Mouse (Mus musculus) forebrain, embryonic 11.5 days (tissue): ENCODE results near the gene Hist1h3f. TPM values are rescaled to one million over a fixed set of nuclear protein-coding genes. Genes with fewer than 3 reads are reported as not detected.
"Not testable (repeated sequence)": the region's sequence is repeated elsewhere in the genome, so short reads cannot be mapped to it uniquely, and the experiment has no call there.

ENCODE experiments used
- ATAC-seq: fragments of 200-750 bp; cut with Nextera tagmentation; replicated peaks from 2 replicates; pipeline ENCODE4 v1.8.0; 2017; ENCODE audit warnings: moderate TSS enrichment; ENCODE audit not compliant: low FRiP score
- DNase-seq: peaks from one replicate; pipeline ENCODE4 v3.0.0-alpha.2; 2017; ENCODE audit warnings: low spot score
- H3K27ac ChIP-seq: fragments of 300-500 bp; sonication (generic); 2 replicates; pipeline ENCODE4 v1.5.1; 2014; ENCODE audit warnings: low read depth, low read length
- H3K27me3 ChIP-seq: fragments of 300-500 bp; sonication (generic); 2 replicates; pipeline ENCODE4 v1.6.1; 2014; ENCODE audit warnings: mild to moderate bottlenecking, low read length, mixed read lengths; ENCODE audit not compliant: control insufficient read depth, insufficient read depth
- H3K36me3 ChIP-seq: fragments of 300-500 bp; sonication (generic); 2 replicates; pipeline ENCODE4 v1.6.1; 2014; ENCODE audit warnings: mild to moderate bottlenecking, low read length, moderate library complexity, mixed read lengths; ENCODE audit not compliant: control insufficient read depth, insufficient read depth
- H3K4me1 ChIP-seq: fragments of 300-500 bp; sonication (generic); replicated peaks from 2 replicates; pipeline ENCODE4 v1.6.1; 2014; ENCODE audit warnings: low read length, mixed read lengths; ENCODE audit not compliant: control insufficient read depth, insufficient read depth
- H3K4me2 ChIP-seq: fragments of 300-500 bp; sonication (generic); 2 replicates; pipeline ENCODE4 v1.6.1; 2014; ENCODE audit warnings: low read depth, mild to moderate bottlenecking, low read length, moderate library complexity, mixed read lengths; ENCODE audit not compliant: severe bottlenecking
- H3K4me3 ChIP-seq: fragments of 300-500 bp; sonication (generic); 2 replicates; pipeline ENCODE4 v1.5.1; 2014; ENCODE audit warnings: low read depth, low read length
- H3K9ac ChIP-seq: fragments of 300-500 bp; sonication (generic); 2 replicates; pipeline ENCODE4 v1.6.1; 2014; ENCODE audit warnings: low read length
- H3K9me3 ChIP-seq: fragments of 300-500 bp; sonication (generic); 2 replicates; pipeline ENCODE4 v1.6.1; 2016; ENCODE audit warnings: low read length, mixed read lengths; ENCODE audit not compliant: control insufficient read depth
- WGBS: fragments of 180-500 bp; shearing (Covaris S2); extraction: QIAGEN DNeasy Blood & Tissue Kit; methylation state at CpG from one replicate; pipeline ENCODE4 v1.1.7; 2014; 5-methylcytosine and 5-hydroxymethylcytosine counted together
- polyA plus RNA-seq: library from polyadenylated mRNA; unstranded; fragments of >200 nt; fragmentation: Nextera tagmentation; extraction: Ambion mirVana; gene quantifications from 2 replicates; pipeline ENCODE4 v1.2.1, GENCODE M21; 2014

Hist1h3f gene
- polyA plus RNA-seq, 1 experiment from 2014 or later, result 1.4 TPM

DNA sequence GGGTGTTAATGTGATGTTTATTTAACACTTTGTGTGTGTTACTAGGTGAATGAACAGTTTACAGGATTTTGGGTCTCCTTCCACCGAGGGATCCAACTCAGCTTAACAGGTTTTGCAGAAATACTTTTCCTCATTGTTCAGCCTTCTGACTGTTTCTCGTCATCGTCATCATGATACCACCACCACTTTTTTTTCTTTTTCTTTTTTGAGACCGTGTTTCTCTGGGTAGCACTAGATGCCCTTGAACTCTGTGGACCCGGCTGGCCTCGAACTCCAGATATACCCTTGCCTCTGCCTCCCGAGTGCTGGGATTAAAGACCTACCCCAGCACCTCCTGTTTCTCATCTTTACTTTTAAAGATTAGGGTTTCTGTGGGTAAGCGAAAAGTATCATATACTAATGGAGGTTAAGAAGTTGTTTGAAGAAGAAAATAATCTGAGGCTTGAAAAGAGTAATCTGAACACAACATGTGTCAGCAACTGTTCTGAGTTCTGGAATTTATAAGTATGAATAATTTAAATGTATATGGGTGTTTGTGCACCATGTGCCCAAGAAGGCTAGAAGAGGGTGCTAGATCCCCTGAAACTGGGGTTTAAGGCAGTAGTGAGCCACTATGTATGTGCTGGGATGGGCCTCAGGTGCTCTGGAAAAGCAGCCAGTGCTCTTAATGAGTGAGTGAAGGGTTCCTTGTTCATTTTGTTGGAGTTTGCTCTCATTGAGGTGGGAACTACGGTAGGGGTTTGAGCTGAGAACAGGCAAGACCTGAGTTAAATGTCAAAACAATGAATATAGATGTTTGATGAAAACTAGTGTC is 11.4 kb upstream of the Hist1h3f start:
- 19% methylated on average over 9 of the region's 9 CpGs for WGBS
- H3K27ac ChIP-seq, result peak overlapping the region; percentile 99
- H3K27me3 ChIP-seq, result no peaks in the 10 kb centered on the region
- ATAC-seq (no peak), DNase-seq (no peak)
- peak overlapping the region; percentile 96 for H3K9ac ChIP-seq
- no peaks in the 10 kb centered on the region for H3K9me3 ChIP-seq
- no peaks in the 10 kb centered on the region for H3K36me3 ChIP-seq
- H3K4me1 ChIP-seq, result peaks cover 3% of the 10 kb centered on the region
- H3K4me2 ChIP-seq, result peak overlapping the region; percentile 52
- H3K4me3 ChIP-seq, result peak overlapping the region; percentile 57

DNA sequence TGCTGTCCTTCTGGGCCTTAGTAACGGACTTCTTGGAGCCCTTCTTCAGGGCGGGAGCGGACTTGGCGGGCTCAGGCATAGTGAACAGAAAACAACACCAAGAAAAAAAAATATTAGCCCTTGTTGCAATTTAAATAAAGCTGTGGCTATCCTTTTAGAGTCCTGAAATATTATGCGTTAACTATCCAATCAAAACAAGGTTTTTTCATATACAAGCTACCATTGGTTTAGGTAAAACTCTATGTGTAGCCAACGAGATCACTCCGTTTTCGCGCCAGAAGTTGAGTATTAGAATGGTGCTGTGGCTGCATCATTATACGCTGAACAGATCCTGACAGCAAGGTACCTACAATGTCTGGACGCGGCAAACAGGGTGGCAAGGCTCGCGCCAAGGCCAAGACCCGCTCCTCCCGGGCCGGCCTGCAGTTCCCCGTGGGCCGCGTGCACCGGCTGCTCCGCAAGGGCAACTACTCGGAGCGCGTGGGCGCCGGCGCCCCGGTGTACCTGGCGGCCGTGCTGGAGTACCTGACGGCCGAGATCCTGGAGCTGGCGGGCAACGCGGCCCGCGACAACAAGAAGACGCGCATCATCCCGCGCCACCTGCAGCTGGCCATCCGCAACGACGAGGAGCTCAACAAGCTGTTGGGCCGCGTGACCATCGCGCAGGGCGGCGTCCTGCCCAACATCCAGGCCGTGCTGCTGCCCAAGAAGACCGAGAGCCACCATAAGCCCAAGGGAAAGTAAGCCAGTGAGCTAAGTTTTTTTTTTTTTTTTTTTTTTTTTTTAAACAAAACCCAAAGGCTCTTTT is 10.1 kb upstream of the Hist1h3f start, which contains the start of gene Hist1h2af:
TSS of gene Hist1h2af (plus strand) at position 347 of the 808 bp plus-strand sequence.
- under 1% methylated on average over 22 of the region's 53 CpGs for WGBS
- H3K27ac ChIP-seq, result peak within 1 kb of the TSS; percentile 99
- not testable (repeated sequence) for H3K36me3 ChIP-seq, H3K4me1 ChIP-seq, H3K27me3 ChIP-seq, H3K9me3 ChIP-seq
- DNase-seq (peak; percentile 86), ATAC-seq (peak; percentile 62)
- H3K4me2 ChIP-seq, result peak within 1 kb of the TSS; percentile 76
- H3K4me3 ChIP-seq, result peak within 1 kb of the TSS; percentile 57
- peak within 1 kb of the TSS; percentile 96 for H3K9ac ChIP-seq

DNA sequence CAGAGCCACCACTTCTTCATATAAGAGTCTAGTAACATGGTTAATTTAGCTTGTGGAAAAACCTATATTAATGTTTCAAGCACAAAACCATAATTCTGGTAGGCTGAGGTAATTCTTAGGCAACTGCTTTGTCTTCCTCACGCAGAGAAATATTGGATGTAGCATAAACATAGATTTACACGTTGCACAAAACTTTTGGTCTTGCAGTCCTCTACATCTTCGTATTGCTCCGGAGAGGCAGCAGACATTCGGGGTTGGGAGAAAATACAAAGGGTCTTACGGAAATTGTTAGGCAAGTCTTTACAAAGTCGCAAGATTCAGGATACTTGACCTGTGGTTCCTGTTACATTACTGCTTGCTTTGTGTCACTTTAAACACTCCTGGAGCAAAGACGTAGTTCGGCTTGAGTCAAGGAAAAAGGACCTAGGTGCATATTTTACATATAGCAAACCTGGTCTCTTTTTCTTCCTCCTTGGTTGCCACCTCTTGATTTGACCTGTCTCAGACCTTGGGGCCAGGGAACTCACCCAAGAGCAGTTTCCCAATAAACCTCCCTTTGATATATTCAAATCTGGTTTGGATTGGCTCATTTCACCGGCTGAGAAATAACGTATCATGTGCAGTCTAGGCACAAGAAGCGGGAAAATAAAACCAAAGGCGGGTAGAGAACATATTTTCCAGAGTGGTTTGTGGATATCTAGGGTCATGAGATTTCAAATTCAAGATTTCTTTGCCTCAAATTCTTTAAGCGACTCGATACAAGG is 9.3 kb upstream of the Hist1h3f start:
- no peak for DNase-seq
- WGBS, result under 1% methylated on average over 15 of the region's 15 CpGs

DNA sequence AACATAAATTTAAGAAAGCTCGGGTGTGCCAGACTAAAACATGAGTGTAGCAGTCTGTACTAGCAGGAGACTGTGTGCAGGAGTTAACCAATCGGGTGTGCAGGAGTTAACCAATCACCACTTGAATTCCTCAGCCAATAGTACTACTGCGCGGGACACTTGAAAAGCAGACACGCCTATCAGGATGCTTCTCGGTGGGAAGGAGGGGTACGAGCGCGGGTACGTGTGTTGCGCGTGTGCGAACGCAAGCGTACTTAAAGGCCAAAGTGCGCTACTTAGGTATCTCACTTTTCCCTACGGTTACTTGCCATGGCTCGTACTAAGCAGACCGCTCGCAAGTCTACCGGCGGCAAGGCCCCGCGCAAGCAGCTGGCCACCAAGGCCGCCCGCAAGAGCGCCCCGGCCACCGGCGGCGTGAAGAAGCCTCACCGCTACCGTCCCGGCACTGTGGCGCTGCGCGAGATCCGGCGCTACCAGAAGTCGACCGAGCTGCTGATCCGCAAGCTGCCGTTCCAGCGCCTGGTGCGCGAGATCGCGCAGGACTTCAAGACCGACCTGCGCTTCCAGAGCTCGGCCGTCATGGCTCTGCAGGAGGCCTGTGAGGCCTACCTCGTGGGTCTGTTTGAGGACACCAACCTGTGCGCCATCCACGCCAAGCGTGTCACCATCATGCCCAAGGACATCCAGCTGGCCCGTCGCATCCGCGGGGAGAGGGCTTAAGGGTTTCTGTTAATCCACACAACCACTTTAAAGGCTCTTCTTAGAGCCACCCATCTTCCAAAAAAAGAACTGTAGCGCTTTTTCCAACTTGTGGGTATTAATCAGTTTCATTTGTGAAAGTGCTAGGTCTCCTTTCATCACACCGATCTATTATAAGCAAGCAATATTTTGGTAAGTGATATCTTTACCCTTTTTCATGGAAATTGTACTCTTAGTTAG is 8.4 kb upstream of the Hist1h3f start, which contains the start of gene Hist1h3g:
TSS of gene Hist1h3g (plus strand) at position 286 of the 939 bp plus-strand sequence.
- Histone ChIP-seq H3K4me3 (peak within 1 kb of the TSS; percentile 57), H3K27ac (peak within 1 kb of the TSS; percentile 99), H3K9ac (peak within 1 kb of the TSS; percentile 96), H3K4me2 (peak within 1 kb of the TSS; percentile 76)
- H3K27me3 ChIP-seq, H3K4me1 ChIP-seq, H3K36me3 ChIP-seq, H3K9me3 ChIP-seq: not testable (repeated sequence)
- DNase-seq (peak; percentile 94), ATAC-seq (peak; percentile 89)
- WGBS, result 1% methylated on average over 36 of the region's 62 CpGs

More for the DNA sequence above, 9.3 kb upstream of the Hist1h3f start:
- Histone ChIP-seq H3K9me3 (no peaks in the 10 kb centered on the region), H3K27ac (peak overlapping the region; percentile 99), H3K4me1 (peaks cover 3% of the 10 kb centered on the region), H3K9ac (peak overlapping the region; percentile 96), H3K4me3 (peak overlapping the region; percentile 57), H3K27me3 (no peaks in the 10 kb centered on the region), H3K4me2 (peak overlapping the region; percentile 76), H3K36me3 (no peaks in the 10 kb centered on the region)
- peak; percentile 6; the same call in 1 of the 2 replicates for ATAC-seq

DNA sequence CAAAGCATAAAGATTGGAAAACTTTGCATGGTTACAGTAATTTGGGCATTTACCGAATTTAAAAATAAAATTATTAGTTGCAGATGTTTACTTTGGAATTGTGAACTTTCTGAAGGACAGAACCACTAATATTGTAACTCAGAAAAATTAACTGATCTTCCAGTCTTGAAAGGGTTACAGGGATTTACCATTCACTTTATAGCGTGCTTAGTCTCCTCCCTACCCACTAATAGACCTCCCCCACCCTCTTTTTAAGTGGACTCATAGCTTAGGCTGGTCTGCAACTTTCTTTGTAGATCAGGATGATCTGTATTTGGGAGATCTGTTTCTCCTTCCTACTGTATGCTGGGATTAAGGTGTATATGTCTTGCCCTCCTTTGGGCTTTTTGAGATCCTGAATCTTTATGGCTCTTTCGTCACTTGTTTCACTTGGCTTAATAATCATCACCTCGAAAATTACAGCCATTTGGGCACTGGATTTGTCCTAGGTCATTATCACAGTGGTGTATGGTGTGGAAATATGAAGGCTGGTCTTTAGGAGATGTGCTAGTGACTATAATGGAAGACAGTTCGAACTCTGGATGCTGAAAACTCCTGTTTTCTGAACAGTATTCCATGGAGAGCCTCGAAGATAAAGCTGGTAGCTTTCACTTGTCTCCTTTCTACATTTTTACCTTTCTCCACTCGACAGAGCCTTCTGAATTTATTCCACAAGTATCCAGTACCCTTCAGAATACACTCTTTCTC is 7.6 kb upstream of the Hist1h3f start:
- Histone ChIP-seq H3K4me1 (peaks cover 3% of the 10 kb centered on the region), H3K9ac (peak overlapping the region; percentile 79), H3K4me2 (peak overlapping the region; percentile 76), H3K27me3 (no peaks in the 10 kb centered on the region), H3K9me3 (no peaks in the 10 kb centered on the region), H3K36me3 (no peaks in the 10 kb centered on the region), H3K4me3 (peak overlapping the region; percentile 57), H3K27ac (peak overlapping the region; percentile 99)
- 25% methylated on average over 7 of the region's 7 CpGs for WGBS
- DNase-seq (peak; percentile 45), ATAC-seq (no peak)

DNA sequence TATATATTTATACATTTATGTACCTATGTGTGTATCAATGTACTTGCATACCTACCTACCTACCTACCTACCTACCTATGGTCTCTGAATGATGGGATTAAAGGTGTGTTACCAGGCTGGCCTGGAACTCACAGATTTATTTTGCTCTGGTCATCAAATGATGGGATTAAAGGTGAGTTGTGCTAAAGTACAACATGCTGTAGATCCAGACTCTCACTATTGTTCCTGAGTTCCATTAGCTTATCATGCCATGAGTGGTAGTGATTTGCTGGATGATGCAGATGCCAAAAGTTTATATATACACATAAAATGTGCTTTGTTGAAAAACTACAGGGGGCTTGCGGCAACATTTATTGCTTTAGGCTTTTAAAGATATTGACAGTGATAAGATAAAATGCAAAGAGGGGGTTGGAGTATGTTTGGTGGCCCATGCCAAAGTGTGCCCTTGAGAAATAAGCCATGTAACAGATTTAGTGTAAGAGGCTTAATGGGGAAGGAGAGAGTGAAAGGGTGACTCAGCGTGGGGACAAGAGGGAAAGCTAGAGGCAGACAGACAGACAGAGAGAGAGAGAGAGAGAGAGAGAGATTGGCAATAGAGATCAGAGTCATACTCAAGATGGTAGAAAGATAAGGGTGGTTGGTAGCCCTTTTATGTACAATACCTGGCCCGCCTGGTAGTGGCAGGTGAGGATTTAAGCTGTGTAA is 6.7 kb upstream of the Hist1h3f start:
- Histone ChIP-seq H3K36me3 (no peaks in the 10 kb centered on the region), H3K4me3 (peak overlapping the region; percentile 57; the same call in 1 of the 2 replicates), H3K27me3 (no peaks in the 10 kb centered on the region), H3K4me2 (peak overlapping the region; percentile 76), H3K9me3 (no peaks in the 10 kb centered on the region), H3K27ac (0 out of 2 replicates have a peak overlapping the region, but pooled peaks have one; percentile 99), H3K9ac (peak overlapping the region; percentile 16; the same call in 1 of the 2 replicates), H3K4me1 (peaks cover 3% of the 10 kb centered on the region)
- 74% methylated on average over 3 of the region's 3 CpGs for WGBS
- ATAC-seq (no peak), DNase-seq (peak; percentile 50)

DNA sequence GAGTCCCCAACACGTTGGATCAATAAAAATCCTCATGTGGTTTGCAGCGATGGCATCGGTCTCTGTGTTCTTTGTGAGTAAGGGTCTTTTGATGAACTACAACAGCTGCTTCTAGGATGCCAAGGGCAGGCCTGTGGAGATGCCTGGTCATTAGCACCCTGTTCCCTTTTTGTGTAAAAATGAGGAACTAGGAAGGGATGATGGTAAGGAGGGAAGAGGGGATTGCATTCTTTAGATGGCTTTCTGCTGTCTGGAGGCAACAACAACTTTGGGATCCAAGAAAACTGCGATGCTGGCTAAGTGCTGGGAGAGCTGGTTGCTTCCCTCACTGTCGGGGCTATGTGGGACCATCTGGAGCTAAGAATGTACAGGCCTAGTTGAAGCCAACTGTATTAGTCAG is 5.6 kb upstream of the Hist1h3f start:
- Histone ChIP-seq H3K9ac (no peak overlapping the region), H3K36me3 (no peaks in the 10 kb centered on the region), H3K9me3 (no peaks in the 10 kb centered on the region), H3K4me3 (no peak overlapping the region), H3K27me3 (no peaks in the 10 kb centered on the region), H3K4me2 (no peak overlapping the region), H3K27ac (no peak overlapping the region), H3K4me1 (no peaks in the 10 kb centered on the region; the same call in none of the 2 replicates)
- 77% methylated on average over 5 of the region's 5 CpGs for WGBS
- no peak for ATAC-seq
- DNase-seq, result peak; percentile 46
